Mouse (Mus musculus) hindbrain, embryonic 15.5 days (tissue): ENCODE results near the gene Srrm1. TPM values are rescaled to one million over a fixed set of nuclear protein-coding genes. Genes with fewer than 3 reads are reported as not detected.
"Not testable (repeated sequence)": the region's sequence is repeated elsewhere in the genome, so short reads cannot be mapped to it uniquely, and the experiment has no call there.

Experiments
- ATAC-seq: fragments of 200-750 bp; cut with Nextera tagmentation; 2 replicates; pipeline ENCODE4 v1.8.0; 2017; ENCODE audit warnings: low read depth, moderate number of reproducible peaks, moderate TSS enrichment; ENCODE audit not compliant: low FRiP score
- H3K27ac ChIP-seq: fragments of 300-500 bp; sonication (generic); replicated peaks from 2 replicates; pipeline ENCODE4 v1.5.1; 2015; ENCODE audit warnings: mild to moderate bottlenecking, inconsistent platforms
- H3K27me3 ChIP-seq: fragments of 300-500 bp; sonication (generic); 2 replicates; pipeline ENCODE4 v1.6.1; 2015; ENCODE audit warnings: control low read depth, inconsistent platforms
- H3K36me3 ChIP-seq: fragments of 300-500 bp; sonication (generic); 2 replicates; pipeline ENCODE4 v1.6.1; 2015; ENCODE audit warnings: control low read depth, inconsistent platforms
- H3K4me1 ChIP-seq: fragments of 300-500 bp; sonication (generic); replicated peaks from 2 replicates; pipeline ENCODE4 v1.6.1; 2015; ENCODE audit warnings: control low read depth, inconsistent platforms
- H3K4me2 ChIP-seq: fragments of 300-500 bp; sonication (generic); 2 replicates; pipeline ENCODE4 v1.6.1; 2015; ENCODE audit warnings: moderate library complexity, mild to moderate bottlenecking, inconsistent platforms
- H3K4me3 ChIP-seq: fragments of 300-500 bp; sonication (generic); 2 replicates; pipeline ENCODE4 v1.5.1; 2015; ENCODE audit warnings: mild to moderate bottlenecking, inconsistent platforms
- H3K9ac ChIP-seq: fragments of 300-500 bp; sonication (generic); 2 replicates; pipeline ENCODE4 v1.6.1; 2015; ENCODE audit warnings: inconsistent platforms
- H3K9me3 ChIP-seq: fragments of 300-500 bp; sonication (generic); 2 replicates; pipeline ENCODE4 v1.6.1; 2016; ENCODE audit warnings: control low read depth, inconsistent platforms
- WGBS: fragments of 180-500 bp; shearing (Covaris S2); methylation state at CpG from one replicate; pipeline ENCODE4 v1.1.7; 2015; 5-methylcytosine and 5-hydroxymethylcytosine counted together
- polyA plus RNA-seq: library from polyadenylated mRNA; unstranded; fragments of >200 nt; fragmentation: Nextera tagmentation; extraction: Ambion mirVana; gene quantifications from 2 replicates; pipeline ENCODE4 v1.2.1, GENCODE M21; 2015

The Srrm1 gene
- polyA plus RNA-seq, 1 experiment from 2014 or later = 170 TPM

- Histone ChIP-seq H3K36me3 (no peaks in the 10 kb centered on the region), H3K9ac (no peak overlapping the region), H3K4me1 (0 out of 2 replicates have a peak, but pooled peaks cover 8% of the 10 kb centered on the region), H3K27me3 (no peaks in the 10 kb centered on the region), H3K9me3 (no peaks in the 10 kb centered on the region), H3K27ac (no peak overlapping the region), H3K4me2 (no peak overlapping the region), H3K4me3 (no peak overlapping the region)
- no peak for ATAC-seq
- WGBS = 50% methylated on average over 8 of the region's 8 CpGs
These were observed 28.2 kb upstream of the Srrm1 start for GRCm38 (mm10) chr4:135381355-135381754.

- no peak for ATAC-seq
- 82% methylated on average over 11 of the region's 11 CpGs for WGBS
- Histone ChIP-seq H3K36me3 (no peaks in the 10 kb centered on the region), H3K27ac (no peak overlapping the region), H3K9ac (no peak overlapping the region), H3K4me1 (0 out of 2 replicates have a peak, but pooled peaks cover 1% of the 10 kb centered on the region), H3K9me3 (no peaks in the 10 kb centered on the region), H3K4me2 (no peak overlapping the region), H3K27me3 (no peaks in the 10 kb centered on the region), H3K4me3 (no peak overlapping the region)
These were observed 24.1 kb upstream of the Srrm1 start for GRCm38 (mm10) chr4:135377241-135377640.

GRCm38 (mm10) chr4:135375444-135375843 is 22.3 kb upstream of the Srrm1 start:
- no peak overlapping the region for H3K27ac ChIP-seq
- no peak overlapping the region for H3K4me2 ChIP-seq
- no peak overlapping the region for H3K9ac ChIP-seq
- no peaks in the 10 kb centered on the region for H3K9me3 ChIP-seq
- H3K4me3 ChIP-seq = no peak overlapping the region
- H3K36me3 ChIP-seq = no peaks in the 10 kb centered on the region
- 57% methylated on average over 3 of the region's 3 CpGs for WGBS
- H3K4me1 ChIP-seq = no peaks in the 10 kb centered on the region
- no peaks in the 10 kb centered on the region for H3K27me3 ChIP-seq
- no peak for ATAC-seq

GRCm38 (mm10) chr4:135373299-135373698 is 20.2 kb upstream of the Srrm1 start:
- 86% methylated on average over 5 of the region's 5 CpGs for WGBS

GRCm38 (mm10) chr4:135370372-135370771 is 17.3 kb upstream of the Srrm1 start:
- Histone ChIP-seq H3K4me3 (no peak overlapping the region), H3K27ac (no peak overlapping the region), H3K9me3 (no peaks in the 10 kb centered on the region), H3K27me3 (no peaks in the 10 kb centered on the region), H3K4me1 (no peaks in the 10 kb centered on the region), H3K4me2 (no peak overlapping the region), H3K9ac (no peak overlapping the region), H3K36me3 (no peaks in the 10 kb centered on the region)
- no peak for ATAC-seq
- WGBS = 67% methylated on average over 11 of the region's 11 CpGs

More at GRCm38 (mm10) chr4:135373299-135373698, 20.2 kb upstream of the Srrm1 start:
- Histone ChIP-seq H3K4me3 (no peak overlapping the region), H3K27ac (no peak overlapping the region), H3K36me3 (no peaks in the 10 kb centered on the region), H3K9me3 (no peaks in the 10 kb centered on the region), H3K4me2 (no peak overlapping the region), H3K4me1 (no peaks in the 10 kb centered on the region), H3K27me3 (no peaks in the 10 kb centered on the region), H3K9ac (no peak overlapping the region)
- no peak for ATAC-seq

GRCm38 (mm10) chr4:135362828-135363227 is 9.7 kb upstream of the Srrm1 start:
- WGBS = 27% methylated on average over 6 of the region's 6 CpGs
- ATAC-seq = no peak
- Histone ChIP-seq H3K9me3 (no peaks in the 10 kb centered on the region), H3K4me1 (no peaks in the 10 kb centered on the region), H3K9ac (no peak overlapping the region), H3K27ac (no peak overlapping the region), H3K36me3 (no peaks in the 10 kb centered on the region), H3K4me3 (no peak overlapping the region), H3K27me3 (no peaks in the 10 kb centered on the region), H3K4me2 (no peak overlapping the region)

- Histone ChIP-seq H3K36me3 (no peaks in the 10 kb centered on the region), H3K27me3 (no peaks in the 10 kb centered on the region), H3K4me2 (no peak overlapping the region), H3K9me3 (no peaks in the 10 kb centered on the region), H3K27ac (no peak overlapping the region), H3K4me1 (no peaks in the 10 kb centered on the region), H3K4me3 (no peak overlapping the region), H3K9ac (no peak overlapping the region)
- no peak for ATAC-seq
- 90% methylated on average over 12 of the region's 12 CpGs for WGBS
These were observed 8.6 kb upstream of the Srrm1 start for GRCm38 (mm10) chr4:135361722-135362121.

GRCm38 (mm10) chr4:135358736-135359135 is 5.6 kb upstream of the Srrm1 start:
- no peak overlapping the region for H3K4me2 ChIP-seq
- no peak for ATAC-seq
- H3K36me3 ChIP-seq = no peaks in the 10 kb centered on the region

GRCm38 (mm10) chr4:135357221-135357920 is 4.2 kb upstream of the Srrm1 start:
- Histone ChIP-seq H3K27ac (no peak overlapping the region), H3K4me2 (no peak overlapping the region), H3K9me3 (no peaks in the 10 kb centered on the region), H3K4me3 (no peak overlapping the region), H3K4me1 (peaks cover 8% of the 10 kb centered on the region), H3K36me3 (no peaks in the 10 kb centered on the region), H3K9ac (no peak overlapping the region), H3K27me3 (no peaks in the 10 kb centered on the region)
- no peak for ATAC-seq
- 85% methylated on average over 12 of the region's 12 CpGs for WGBS

More at GRCm38 (mm10) chr4:135358736-135359135, 5.6 kb upstream of the Srrm1 start:
- Histone ChIP-seq H3K9me3 (no peaks in the 10 kb centered on the region), H3K27me3 (no peaks in the 10 kb centered on the region), H3K4me1 (peaks cover 8% of the 10 kb centered on the region), H3K27ac (no peak overlapping the region), H3K4me3 (no peak overlapping the region), H3K9ac (no peak overlapping the region)
- under 1% methylated on average over 6 of the region's 6 CpGs for WGBS

- no peaks in the 10 kb centered on the region for H3K36me3 ChIP-seq
- WGBS = 88% methylated on average over 9 of the region's 9 CpGs
- H3K4me2 ChIP-seq = no peak overlapping the region
- peaks cover 21% of the 10 kb centered on the region for H3K4me1 ChIP-seq
- H3K9ac ChIP-seq = no peak overlapping the region
- no peaks in the 10 kb centered on the region for H3K27me3 ChIP-seq
- no peak for ATAC-seq
- H3K4me3 ChIP-seq = no peak overlapping the region
- no peaks in the 10 kb centered on the region for H3K9me3 ChIP-seq
- no peak overlapping the region for H3K27ac ChIP-seq
These were observed 2.9 kb upstream of the Srrm1 start for GRCm38 (mm10) chr4:135355886-135356550.

- peak overlapping the region; percentile 97 for H3K27ac ChIP-seq
- not testable (repeated sequence) for ATAC-seq, H3K27me3 ChIP-seq, H3K4me3 ChIP-seq, H3K9me3 ChIP-seq, H3K4me2 ChIP-seq, H3K36me3 ChIP-seq
- peaks cover 22% of the 10 kb centered on the region for H3K4me1 ChIP-seq
- 0 out of 2 replicates have a peak overlapping the region, but pooled peaks have one; percentile 58 for H3K9ac ChIP-seq
These were observed 1.6 kb upstream of the Srrm1 start for GRCm38 (mm10) chr4:135354751-135355150.

- no peaks in the 10 kb centered on the region for H3K9me3 ChIP-seq
- 0 out of 2 replicates have a peak, but pooled peaks cover under 1% of the 10 kb centered on the region for H3K36me3 ChIP-seq
- H3K4me1 ChIP-seq = peaks cover 22% of the 10 kb centered on the region
- peak overlapping the region; percentile 97 for H3K27ac ChIP-seq
- peak overlapping the region; percentile 58 for H3K9ac ChIP-seq
- H3K4me2 ChIP-seq = peak overlapping the region; percentile 75
- H3K4me3 ChIP-seq = peak overlapping the region; percentile 84
- WGBS = 21% methylated on average over 12 of the region's 12 CpGs
- no peak; the same call in 1 of the 2 replicates for ATAC-seq
- no peaks in the 10 kb centered on the region for H3K27me3 ChIP-seq
These were observed 801 bp upstream of the Srrm1 start for GRCm38 (mm10) chr4:135353794-135354450.
